Mouse (Mus musculus) kidney, embryonic 16.5 days (tissue): ENCODE measurements at regions not wholly inside any gene's neighbourhood (a gene's known extent, or its start where the extent isn't known, plus 50 kb on each side); places are given as distances from the start of the nearest gene placed in this dataset.

Experiments
- ATAC-seq: fragments of 200-750 bp; cut with Nextera tagmentation; 2 replicates; pipeline ENCODE4 v1.8.0; 2017; ENCODE audit warnings: moderate TSS enrichment; ENCODE audit not compliant: low FRiP score, low TSS enrichment
- H3K27ac ChIP-seq: fragments of 300-500 bp; sonication (generic); 2 replicates; pipeline ENCODE4 v1.5.1; 2014; ENCODE audit warnings: low read length
- H3K27me3 ChIP-seq: fragments of 300-500 bp; sonication (generic); 2 replicates; pipeline ENCODE4 v1.6.1; 2014; ENCODE audit warnings: low read length, control low read depth, mixed read lengths; ENCODE audit not compliant: insufficient read depth
- H3K36me3 ChIP-seq: fragments of 300-500 bp; sonication (generic); 2 replicates; pipeline ENCODE4 v1.6.1; 2014; ENCODE audit warnings: low read length, control low read depth, mixed read lengths; ENCODE audit not compliant: insufficient read depth
- H3K4me1 ChIP-seq: fragments of 300-500 bp; sonication (generic); 2 replicates; pipeline ENCODE4 v1.6.1; 2014; ENCODE audit warnings: low read length, control low read depth, mixed read lengths; ENCODE audit not compliant: insufficient read depth
- H3K4me2 ChIP-seq: fragments of 300-500 bp; sonication (generic); replicated peaks from 2 replicates; pipeline ENCODE4 v1.6.1; 2014; ENCODE audit warnings: low read depth, low read length
- H3K4me3 ChIP-seq: fragments of 300-500 bp; sonication (generic); 2 replicates; pipeline ENCODE4 v1.5.1; 2014; ENCODE audit warnings: mild to moderate bottlenecking, low read length
- H3K9ac ChIP-seq: fragments of 300-500 bp; sonication (generic); replicated peaks from 2 replicates; pipeline ENCODE4 v1.6.1; 2014; ENCODE audit warnings: low read length
- H3K9me3 ChIP-seq: fragments of 300-500 bp; sonication (generic); 2 replicates; pipeline ENCODE4 v1.6.1; 2016; ENCODE audit warnings: low read length, control low read depth
- WGBS: fragments of 180-500 bp; shearing (Covaris S2); extraction: QIAGEN DNeasy Blood & Tissue Kit; methylation state at CpG from one replicate; pipeline ENCODE4 v1.1.7; 2014; 5-methylcytosine and 5-hydroxymethylcytosine counted together

DNA sequence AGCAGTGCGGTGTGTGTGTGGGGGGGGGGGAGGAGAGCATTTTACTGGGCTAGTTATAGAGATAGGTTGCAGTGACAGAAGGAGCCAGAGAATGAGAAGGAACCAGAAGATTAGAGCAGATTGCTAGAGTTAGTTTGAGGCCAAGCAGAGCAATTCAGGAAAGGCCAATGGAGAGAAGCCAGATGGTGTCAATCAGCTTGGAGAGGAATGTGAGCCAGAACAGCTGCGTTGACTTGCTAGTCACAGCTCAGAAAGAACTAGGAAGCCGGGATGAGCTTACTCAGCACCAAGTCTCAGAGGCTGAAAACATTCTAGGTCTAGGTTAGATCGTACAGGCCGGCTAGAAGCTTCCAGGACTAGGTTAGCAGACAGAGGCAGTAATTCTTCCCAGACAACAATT lies 140.6 kb downstream of the Sp3 start:
- no peaks in the 10 kb centered on the region for H3K4me1 ChIP-seq
- H3K27me3 ChIP-seq = no peaks in the 10 kb centered on the region
- no peak overlapping the region for H3K9ac ChIP-seq
- peaks cover 8% of the 10 kb centered on the region; the same call in 1 of the 2 replicates for H3K9me3 ChIP-seq
- no peaks in the 10 kb centered on the region for H3K36me3 ChIP-seq
- no peak overlapping the region for H3K27ac ChIP-seq
- 69% methylated on average over 5 of the region's 5 CpGs for WGBS
- no peak overlapping the region for H3K4me2 ChIP-seq
- no peak for ATAC-seq
- no peak overlapping the region for H3K4me3 ChIP-seq

DNA sequence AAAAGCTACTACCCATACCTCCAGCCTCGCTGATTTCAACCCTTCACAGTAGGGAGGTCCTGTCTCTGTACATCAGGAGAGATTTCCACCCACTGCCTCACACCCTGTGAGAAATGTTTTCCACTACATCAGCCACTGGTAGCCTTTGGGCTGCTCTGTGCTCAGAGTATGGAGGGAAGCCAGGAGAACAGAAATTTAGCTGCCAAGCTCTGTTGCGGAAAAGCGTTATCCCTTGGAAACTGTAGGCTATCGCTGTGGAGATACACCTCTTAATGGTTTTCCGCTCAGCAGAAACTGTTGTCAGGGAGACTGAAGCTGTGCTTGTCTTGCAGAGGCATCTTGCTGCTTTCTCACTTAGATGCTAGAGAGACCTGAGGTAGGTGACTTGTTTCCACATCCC lies 138.9 kb downstream of the Sp3 start:
- 80% methylated on average over 5 of the region's 5 CpGs for WGBS
- H3K27ac ChIP-seq = no peak overlapping the region
- H3K36me3 ChIP-seq = no peaks in the 10 kb centered on the region
- H3K9me3 ChIP-seq = peaks cover 8% of the 10 kb centered on the region; the same call in 1 of the 2 replicates
- no peaks in the 10 kb centered on the region for H3K27me3 ChIP-seq
- H3K9ac ChIP-seq = no peak overlapping the region
- no peaks in the 10 kb centered on the region for H3K4me1 ChIP-seq
- no peak for ATAC-seq
- H3K4me2 ChIP-seq = no peak overlapping the region
- no peak overlapping the region for H3K4me3 ChIP-seq

DNA sequence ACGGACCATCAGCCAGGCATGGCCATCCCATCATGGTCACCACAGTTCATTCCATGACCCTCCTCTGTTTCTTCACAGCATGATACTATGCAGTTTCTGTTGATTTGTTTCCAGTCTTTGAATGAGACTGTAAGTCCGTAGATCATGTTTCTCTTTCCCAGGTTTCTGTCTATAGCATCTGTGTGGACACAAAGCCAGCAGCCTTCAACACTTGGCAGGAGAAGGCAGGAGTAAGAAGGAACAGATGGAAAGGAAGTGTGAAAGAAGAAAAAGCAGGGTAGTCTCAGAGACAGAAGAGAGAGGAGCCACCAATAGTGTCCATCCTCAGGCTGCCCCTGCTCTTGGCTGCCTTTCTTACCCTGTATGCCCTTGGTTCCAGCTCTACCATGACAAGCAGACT lies 136.6 kb downstream of the Sp3 start:
- H3K4me1 ChIP-seq = no peaks in the 10 kb centered on the region
- no peaks in the 10 kb centered on the region for H3K27me3 ChIP-seq
- no peak overlapping the region for H3K27ac ChIP-seq
- no peak for ATAC-seq
- H3K36me3 ChIP-seq = no peaks in the 10 kb centered on the region
- 79% methylated on average over 2 of the region's 2 CpGs for WGBS
- H3K9ac ChIP-seq = no peak overlapping the region
- H3K4me3 ChIP-seq = no peak overlapping the region
- H3K4me2 ChIP-seq = no peak overlapping the region
- peaks cover 8% of the 10 kb centered on the region; the same call in 1 of the 2 replicates for H3K9me3 ChIP-seq

DNA sequence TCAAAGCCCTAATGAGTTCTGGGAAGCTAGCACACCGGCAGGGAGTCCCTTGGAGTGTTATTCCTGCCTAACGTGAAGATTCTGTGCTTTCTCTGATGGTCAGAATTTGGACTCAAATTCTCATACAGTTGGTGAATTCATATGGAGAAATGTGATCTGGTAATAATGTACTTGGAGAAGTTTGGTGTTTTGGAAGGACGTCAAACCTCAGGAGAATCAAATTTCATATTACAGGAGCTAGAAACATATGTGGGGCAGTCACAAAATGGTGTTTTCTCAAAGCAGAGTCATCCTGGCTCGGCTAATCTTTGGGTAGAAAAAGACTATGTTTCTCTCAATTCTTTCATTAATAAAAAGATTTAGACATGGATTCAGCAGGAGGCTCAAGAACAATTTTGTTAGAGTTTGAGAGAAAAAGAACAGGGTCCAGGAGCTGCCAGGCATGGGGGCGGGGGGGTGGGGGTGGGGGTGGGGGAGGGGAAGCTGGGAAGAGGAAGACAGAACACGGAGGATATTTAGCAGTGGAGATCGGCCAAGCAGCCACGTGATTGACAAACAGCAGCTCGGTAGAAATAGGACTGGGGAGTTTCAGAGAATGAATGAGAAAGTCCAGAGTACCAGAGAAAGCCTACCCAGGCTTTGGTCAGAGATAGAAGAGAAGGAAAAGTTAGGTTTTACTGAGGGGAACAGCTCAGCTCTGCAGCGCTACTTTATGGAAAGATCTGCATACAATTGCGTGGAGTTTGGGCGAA lies 130.6 kb downstream of the Sp3 start:
- H3K4me2 ChIP-seq = no peak overlapping the region
- no peaks in the 10 kb centered on the region for H3K4me1 ChIP-seq
- no peak for ATAC-seq
- H3K9me3 ChIP-seq = no peaks in the 10 kb centered on the region
- 64% methylated on average over 11 of the region's 12 CpGs for WGBS
- H3K36me3 ChIP-seq = no peaks in the 10 kb centered on the region
- no peak overlapping the region for H3K27ac ChIP-seq
- H3K4me3 ChIP-seq = no peak overlapping the region
- no peak overlapping the region for H3K9ac ChIP-seq
- no peaks in the 10 kb centered on the region for H3K27me3 ChIP-seq

DNA sequence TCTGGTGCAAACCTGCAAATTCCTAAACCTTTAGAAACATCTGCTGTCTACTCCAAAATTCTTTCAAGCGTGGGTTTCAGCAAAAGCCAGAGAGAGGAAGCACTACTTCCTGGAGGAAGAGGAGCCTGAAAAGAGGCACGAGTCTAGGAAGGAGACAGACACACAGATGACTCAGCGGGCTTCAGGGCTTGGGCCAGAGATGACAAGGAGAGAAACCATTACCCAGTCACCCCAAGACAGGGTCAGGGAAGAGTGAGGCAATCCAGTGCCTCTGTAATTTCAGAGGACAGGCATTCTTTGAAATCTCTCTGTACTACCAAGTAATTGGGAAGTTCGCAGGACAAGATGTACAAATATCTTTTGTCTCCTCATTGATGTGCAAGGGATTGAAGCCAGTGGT lies 127.7 kb downstream of the Sp3 start:
- Histone ChIP-seq H3K36me3 (no peaks in the 10 kb centered on the region), H3K9me3 (no peaks in the 10 kb centered on the region), H3K4me3 (no peak overlapping the region), H3K9ac (no peak overlapping the region), H3K27me3 (no peaks in the 10 kb centered on the region), H3K27ac (no peak overlapping the region), H3K4me2 (no peak overlapping the region), H3K4me1 (no peaks in the 10 kb centered on the region)
- whole genome bisulfite sequencing = 77% methylated on average over 4 of the region's 4 CpGs
- ATAC-seq = no peak

- Histone ChIP-seq H3K27me3 (no peaks in the 10 kb centered on the region), H3K4me1 (no peaks in the 10 kb centered on the region), H3K4me3 (no peak overlapping the region), H3K4me2 (no peak overlapping the region), H3K27ac (no peak overlapping the region), H3K9ac (no peak overlapping the region), H3K36me3 (no peaks in the 10 kb centered on the region), H3K9me3 (no peaks in the 10 kb centered on the region)
- WGBS = 69% methylated on average over 11 of the region's 11 CpGs
- ATAC-seq = no peak
Measured at GRCm38 (mm10) chr2:72855276-72855970, 124.8 kb downstream of the Sp3 start.

DNA sequence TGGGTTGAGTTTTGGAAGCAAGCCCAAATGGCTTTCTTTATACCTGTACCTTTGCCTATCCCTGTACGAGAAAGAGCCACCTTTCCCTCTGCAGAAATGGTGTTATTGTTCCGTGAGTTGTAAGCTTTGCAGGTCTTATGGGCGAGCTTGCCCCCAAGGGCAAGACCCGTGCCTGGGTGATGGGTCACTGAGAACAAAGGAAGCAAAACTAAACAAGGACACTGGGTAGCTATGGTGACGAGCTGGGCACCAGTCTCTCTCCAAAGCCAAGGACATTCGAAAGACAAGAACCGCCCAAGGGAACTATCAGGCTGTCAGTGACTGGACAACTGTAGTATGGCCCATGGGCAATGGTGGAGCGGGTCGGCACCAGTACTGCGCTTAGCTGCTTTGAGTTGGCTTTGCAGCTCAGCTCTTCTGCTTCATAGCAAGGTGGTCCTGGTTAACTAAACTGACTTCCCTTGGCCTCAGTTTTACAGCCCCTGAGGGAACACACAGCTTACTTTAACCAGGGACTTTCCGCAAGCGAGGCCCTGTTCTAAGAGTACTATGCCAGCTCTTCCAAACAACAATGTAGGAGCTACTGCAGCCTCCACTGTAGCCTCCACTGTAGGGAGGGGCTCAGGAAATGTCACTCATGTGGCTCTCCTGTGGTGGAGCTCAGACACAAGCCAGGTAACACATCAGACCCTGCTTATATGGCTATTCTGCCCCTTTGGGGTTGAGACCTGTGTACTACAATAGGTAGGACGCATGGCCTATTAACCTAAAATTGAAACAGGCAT lies 124.1 kb downstream of the Sp3 start:
- Histone ChIP-seq H3K27me3 (no peaks in the 10 kb centered on the region), H3K27ac (no peak overlapping the region), H3K36me3 (no peaks in the 10 kb centered on the region), H3K4me2 (no peak overlapping the region), H3K4me1 (no peaks in the 10 kb centered on the region), H3K4me3 (no peak overlapping the region), H3K9me3 (no peaks in the 10 kb centered on the region), H3K9ac (no peak overlapping the region)
- 85% methylated on average over 13 of the region's 13 CpGs for WGBS
- ATAC-seq = no peak

DNA sequence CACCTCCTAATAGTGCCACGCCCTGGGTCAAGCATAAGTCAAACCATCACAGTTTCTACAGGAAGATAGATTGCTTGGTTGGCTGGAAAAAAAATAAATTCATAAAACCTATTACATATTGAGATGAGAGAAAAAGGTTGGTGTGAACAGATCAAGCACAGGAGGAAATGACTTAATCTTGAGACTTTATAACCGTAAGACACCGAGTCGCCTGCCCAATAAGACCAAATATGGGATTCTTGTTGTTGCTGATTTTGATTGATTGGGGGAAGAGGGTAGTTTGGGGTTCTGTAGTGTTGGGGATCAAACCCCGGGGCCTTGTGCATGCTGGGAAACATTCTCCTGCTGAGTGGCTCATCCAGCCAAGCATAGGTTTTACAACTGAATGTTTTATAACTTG lies 122.9 kb downstream of the Sp3 start:
- Histone ChIP-seq H3K9ac (no peak overlapping the region), H3K4me1 (no peaks in the 10 kb centered on the region), H3K4me3 (no peak overlapping the region), H3K27me3 (no peaks in the 10 kb centered on the region), H3K4me2 (no peak overlapping the region), H3K9me3 (no peaks in the 10 kb centered on the region), H3K27ac (no peak overlapping the region), H3K36me3 (no peaks in the 10 kb centered on the region)
- 90% methylated on average over 5 of the region's 5 CpGs for WGBS
- no peak for ATAC-seq

DNA sequence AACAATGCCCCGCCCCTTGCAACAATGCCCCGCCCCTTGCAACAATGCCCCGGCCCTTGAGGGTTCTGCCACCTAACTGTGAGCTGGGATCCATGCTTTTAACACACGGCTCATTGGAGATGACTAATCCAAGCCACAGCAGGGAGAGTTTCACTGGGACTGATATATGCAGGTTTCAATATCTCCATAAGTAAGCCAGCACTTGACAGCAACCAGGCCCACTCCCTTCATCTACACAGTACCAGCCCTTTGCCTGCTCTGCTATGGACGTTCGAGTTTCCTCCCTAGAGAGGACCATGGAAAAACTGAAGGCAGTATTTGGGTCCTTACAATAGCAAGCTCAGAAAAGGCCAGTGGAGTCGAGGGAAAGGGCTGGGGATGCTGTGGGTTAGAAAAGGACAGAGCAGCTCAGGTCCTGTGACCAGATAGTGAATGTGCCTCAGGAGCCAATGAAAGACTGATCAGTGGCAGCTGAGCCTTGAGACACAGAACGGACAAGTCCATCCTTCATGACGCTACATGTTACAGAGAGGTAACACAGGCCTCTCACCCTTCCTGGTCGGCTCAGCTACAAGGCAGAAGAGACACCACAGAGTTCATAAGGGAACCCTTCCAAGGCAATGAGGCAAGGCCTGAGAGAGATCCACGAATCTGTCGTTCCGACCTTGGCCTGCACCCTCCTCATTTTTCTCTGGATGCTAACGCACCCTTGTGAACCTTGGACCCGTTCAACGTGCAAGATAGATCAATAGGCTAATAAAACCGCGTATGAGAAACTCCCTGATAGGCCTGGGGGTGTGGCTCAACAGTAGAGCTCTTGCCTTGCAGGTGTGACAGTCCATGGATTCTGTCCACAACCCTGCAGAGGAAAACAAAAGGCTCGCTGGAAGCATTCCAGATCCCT lies 114.5 kb downstream of the Sp3 start:
- no peak overlapping the region for H3K27ac ChIP-seq
- no peaks in the 10 kb centered on the region for H3K9me3 ChIP-seq
- 60% methylated on average over 19 of the region's 19 CpGs for WGBS
- no peak overlapping the region for H3K4me3 ChIP-seq
- no peaks in the 10 kb centered on the region for H3K4me1 ChIP-seq
- H3K36me3 ChIP-seq = no peaks in the 10 kb centered on the region
- no peaks in the 10 kb centered on the region for H3K27me3 ChIP-seq
- no peak overlapping the region for H3K9ac ChIP-seq
- no peak overlapping the region for H3K4me2 ChIP-seq
- ATAC-seq = no peak
